Mouse (Mus musculus): ENCODE data around the gene Hnf1a.

GRCm38 (mm10) chr5:114979250-114980121 lies 8.6 kb upstream of the Hnf1a start:
- TF ChIP-seq CTCF (IDR thresholded peaks at IDR 0.05; ENCODE audit: low read depth), result peak; percentile 95
- TF ChIP-seq EP300 (optimal IDR thresholded peaks at IDR 0.05), result no peak

Measured in stomach, postnatal 0 days (tissue).